Mouse (Mus musculus) spleen, adult 2 months (tissue): ENCODE results near the gene Cdk5r1. TPM values are rescaled to one million over a fixed set of nuclear protein-coding genes. Genes with fewer than 3 reads are reported as not detected.

Source experiments
- DNase-seq, 2 experiments: peaks; one replicate each; pipeline versions ENCODE4 v3.0.0 to v3.0.0-alpha.2; 2012 to 2021; ENCODE audit warnings: low spot score in 2 of 2, low read depth in 1 of 2
- H3K27ac ChIP-seq: fragments of 200-500 bp; 2 replicates; pipeline ENCODE4 v1.5.1; 2012; ENCODE audit warnings: low read length, inconsistent platforms; ENCODE audit not compliant: insufficient read depth
- H3K27me3 ChIP-seq: fragments of 200-500 bp; 2 replicates; pipeline ENCODE4 v1.6.1; 2012; ENCODE audit warnings: mild to moderate bottlenecking, moderate library complexity, low read length, inconsistent platforms; ENCODE audit not compliant: control insufficient read depth, insufficient read depth
- H3K36me3 ChIP-seq: fragments of 200-500 bp; 2 replicates; pipeline ENCODE4 v1.6.1; 2012; ENCODE audit warnings: mild to moderate bottlenecking, low read length, inconsistent platforms; ENCODE audit not compliant: control insufficient read depth, insufficient read depth
- H3K4me1 ChIP-seq: fragments of 200-500 bp; 2 replicates; pipeline ENCODE4 v1.6.1; 2011; ENCODE audit warnings: inconsistent platforms; ENCODE audit not compliant: control insufficient read depth, insufficient read depth, insufficient read length
- H3K4me3 ChIP-seq: fragments of 200-500 bp; 2 replicates; pipeline ENCODE4 v1.5.1; 2011; ENCODE audit warnings: mild to moderate bottlenecking, inconsistent platforms; ENCODE audit not compliant: insufficient read depth, insufficient read length; ENCODE audit errors: extremely low read depth
- CTCF ChIP-seq: fragments of 200-500 bp; IDR thresholded peaks from 2 replicates; pipeline ENCODE4 v1.5.1; 2011; ENCODE audit warnings: mild to moderate bottlenecking, inconsistent platforms; ENCODE audit not compliant: insufficient read depth, insufficient read length, insufficient replicate concordance; ENCODE audit errors: extremely low read depth
- POLR2A ChIP-seq: fragments of 200-500 bp; IDR thresholded peaks from 2 replicates; pipeline ENCODE4 v1.6.1; 2011; ENCODE audit warnings: low read depth, low read length, inconsistent platforms
- WGBS: fragments of 180-500 bp; shearing (Covaris S2); methylation state at CpG from one replicate; pipeline ENCODE4 v1.1.7; 2018; 5-methylcytosine and 5-hydroxymethylcytosine counted together
- polyA plus RNA-seq: library from polyadenylated mRNA; depleted of rRNA; stranded (reverse); fragments of >200 nt; gene quantifications from 2 replicates; pipeline ENCODE4 v1.2.3, GENCODE M21; 2012

Cdk5r1 gene
- polyA plus RNA-seq, 1 experiment: 4.7 TPM

- Histone ChIP-seq H3K27me3 (no peaks in the 10 kb centered on the region), H3K4me3 (no peak overlapping the region), H3K4me1 (peaks cover 44% of the 10 kb centered on the region; the same call in 1 of the 2 replicates), H3K36me3 (no peaks in the 10 kb centered on the region), H3K27ac (no peak overlapping the region)
- no peak for DNase-seq
- no peak for TF ChIP-seq CTCF
- TF ChIP-seq POLR2A: no peak
- WGBS: 44% methylated on average over 3 of the region's 3 CpGs
Measured at GRCm38 (mm10) chr11:80505581-80505980, 28.8 kb downstream of the Cdk5r1 start.

GRCm38 (mm10) chr11:80506483-80506882 is 29.7 kb downstream of the Cdk5r1 start:
- no peaks in the 10 kb centered on the region for H3K27me3 ChIP-seq
- TF ChIP-seq CTCF (no peak), POLR2A (no peak)
- H3K4me3 ChIP-seq: no peak overlapping the region
- H3K4me1 ChIP-seq: peaks cover 45% of the 10 kb centered on the region; the same call in 1 of the 2 replicates
- DNase-seq: no peak
- no peak overlapping the region for H3K27ac ChIP-seq
- no peaks in the 10 kb centered on the region for H3K36me3 ChIP-seq

DNA sequence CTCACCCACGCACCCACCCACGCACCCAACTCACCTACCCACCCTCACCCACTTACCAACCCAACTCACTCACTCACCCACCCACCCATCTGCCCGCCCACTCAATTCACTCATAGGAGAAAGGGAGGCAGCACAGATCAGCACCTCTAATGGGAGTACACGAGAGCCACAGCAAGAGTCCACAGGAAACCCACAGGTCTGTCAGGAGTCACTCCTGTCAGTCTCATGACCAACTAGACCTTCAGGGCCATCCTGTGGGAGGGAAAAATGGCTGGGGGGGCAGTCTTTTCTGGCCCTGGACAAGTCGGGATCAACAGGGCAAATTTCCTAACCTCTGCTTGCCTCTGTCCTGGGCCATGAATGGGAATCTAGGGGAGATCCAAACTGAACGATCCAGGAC is 31.0 kb downstream of the Cdk5r1 start:
- Histone ChIP-seq H3K4me3 (peak overlapping the region; percentile 52; the same call in 1 of the 2 replicates), H3K36me3 (no peaks in the 10 kb centered on the region), H3K4me1 (peaks cover 53% of the 10 kb centered on the region; the same call in 1 of the 2 replicates), H3K27me3 (no peaks in the 10 kb centered on the region), H3K27ac (peak overlapping the region; percentile 99)
- WGBS: 52% methylated on average over 6 of the region's 6 CpGs
- TF ChIP-seq CTCF (no peak), POLR2A (no peak)
- DNase-seq: peak in 1 of 2 experiments; percentile 45

DNA sequence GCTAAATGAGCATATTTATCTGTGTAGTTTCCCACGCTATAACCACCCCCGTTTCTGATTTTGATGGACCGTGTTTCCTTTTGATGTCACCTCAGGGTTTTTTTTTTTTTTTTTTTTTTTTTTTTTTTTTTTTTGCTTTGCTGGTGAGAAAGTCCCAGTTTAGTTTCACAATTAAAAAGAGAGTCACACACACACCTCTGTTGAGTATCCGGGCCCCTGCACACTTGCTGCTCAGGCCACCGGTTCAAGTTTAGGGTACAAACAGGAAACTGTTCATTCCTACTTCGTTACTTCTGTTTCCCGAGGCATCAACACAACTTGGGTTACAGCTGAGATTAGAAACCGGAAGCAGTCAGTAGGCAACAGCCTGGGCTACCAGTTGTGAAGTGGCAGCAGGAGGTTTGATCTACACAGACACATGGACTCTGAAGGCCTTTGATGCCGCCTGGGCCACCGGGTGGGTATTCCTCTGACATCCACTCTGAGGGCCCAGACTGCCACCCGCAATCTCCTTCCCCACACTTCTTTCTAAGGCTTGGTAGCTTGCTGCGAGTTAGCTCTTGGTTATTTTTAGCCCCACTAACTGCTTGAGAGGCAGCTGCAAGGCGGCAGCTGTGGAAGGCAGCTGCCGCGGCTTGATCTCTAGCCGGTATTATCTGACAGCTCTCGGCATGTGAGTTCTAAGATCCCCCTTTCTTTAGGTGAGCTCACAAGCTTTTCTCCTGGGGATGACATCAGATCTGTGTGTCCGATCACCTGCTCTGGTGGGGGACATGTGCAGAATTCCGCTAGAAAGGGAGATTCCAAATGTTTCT is 31.7 kb downstream of the Cdk5r1 start:
- peak overlapping the region; percentile 54 for H3K4me3 ChIP-seq

GRCm38 (mm10) chr11:80509176-80509506 is 32.3 kb downstream of the Cdk5r1 start:
- peak overlapping the region; percentile 99 for H3K27ac ChIP-seq
- peaks cover 59% of the 10 kb centered on the region for H3K4me1 ChIP-seq
- no peak for DNase-seq
- peak overlapping the region; percentile 54 for H3K4me3 ChIP-seq
- no peak for TF ChIP-seq CTCF
- no peak for TF ChIP-seq POLR2A
- whole genome bisulfite sequencing: 43% methylated on average over 5 of the region's 5 CpGs
- H3K36me3 ChIP-seq: no peaks in the 10 kb centered on the region
- no peaks in the 10 kb centered on the region for H3K27me3 ChIP-seq

More for the DNA sequence above, 31.7 kb downstream of the Cdk5r1 start:
- Histone ChIP-seq H3K4me1 (peaks cover 59% of the 10 kb centered on the region), H3K36me3 (no peaks in the 10 kb centered on the region), H3K27ac (peak overlapping the region; percentile 99), H3K27me3 (no peaks in the 10 kb centered on the region)
- TF ChIP-seq POLR2A: peak; percentile 70; the same call in 1 of the 2 replicates
- TF ChIP-seq CTCF: no peak
- WGBS: 6% methylated on average over 19 of the region's 19 CpGs
- DNase-seq: peak; percentile 68 to 76

DNA sequence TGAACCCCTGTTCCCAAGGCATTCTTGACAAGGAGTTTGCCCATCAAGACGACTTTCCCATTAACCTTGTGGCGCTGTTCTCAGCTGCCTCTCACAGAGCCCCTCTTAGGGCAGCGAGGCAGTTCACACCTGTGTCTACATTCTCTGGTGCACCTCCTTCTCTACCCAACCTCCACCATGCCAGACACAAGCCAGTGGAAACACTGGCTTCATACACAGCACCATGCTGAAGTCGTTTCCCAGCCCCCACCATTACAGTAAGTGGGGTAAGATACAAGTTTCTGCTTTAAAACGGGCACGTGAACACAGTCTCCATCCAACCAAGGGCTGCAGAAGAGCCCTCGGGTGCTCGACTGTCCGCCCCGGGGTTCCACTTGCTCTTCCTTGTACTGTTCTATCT is 33.3 kb downstream of the Cdk5r1 start:
- DNase-seq: no peak
- WGBS: 77% methylated on average over 10 of the region's 10 CpGs
- Histone ChIP-seq H3K36me3 (no peaks in the 10 kb centered on the region), H3K4me1 (peaks cover 49% of the 10 kb centered on the region), H3K27ac (peak overlapping the region; percentile 52), H3K4me3 (no peak overlapping the region), H3K27me3 (no peaks in the 10 kb centered on the region)
- no peak for TF ChIP-seq CTCF
- no peak for TF ChIP-seq POLR2A
